15 mouse cellular contexts compared by ENCODE assay signal in the genomic region with DNA sequence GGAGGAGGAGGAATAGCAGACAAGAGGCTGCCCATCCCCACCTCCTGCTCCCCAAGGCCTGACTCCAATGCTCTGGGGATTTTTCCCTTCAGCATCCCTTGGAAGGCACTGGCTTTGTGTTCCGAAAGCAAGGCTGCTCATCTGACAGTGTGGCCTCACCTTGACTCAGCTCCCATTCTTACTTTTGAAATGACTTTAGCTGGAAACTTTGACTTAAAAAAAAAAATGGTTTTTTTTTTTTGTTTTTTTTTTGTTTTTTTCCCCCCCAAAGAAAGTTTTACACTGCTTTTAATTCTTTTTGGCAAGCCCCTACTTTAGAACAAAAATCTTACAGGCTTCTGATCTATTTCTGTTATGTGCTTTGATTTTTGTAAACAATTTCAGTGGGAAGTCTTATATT.
"Had no signal": no experiment of that assay in that cellular context is flagged by ENCODE, and none has a peak within 500 bp of the region (broad histone marks: within the 10 kb centered on the region; RNA-seq: fewer than 3 reads in every experiment).

No protein-coding gene starts in this region.

- DNase-seq: lung, adult 18-20 months; lung, postnatal 14 days; lung, postnatal 4 days; midbrain, embryonic 14.5 days; right cerebral cortex, postnatal 14 days; thymus, adult 2 months; thymus, postnatal 25 days had no signal

- H3K4me3 ChIP-seq: liver, embryonic 15.5 days; lung, embryonic 15.5 days; midbrain, embryonic 10.5 days; midbrain, embryonic 12.5 days; neural tube, embryonic 12.5 days; stomach, embryonic 15.5 days had no signal

- ATAC-seq: lung, postnatal 0 days had no signal

- H3K4me2 ChIP-seq: liver, embryonic 15.5 days; lung, embryonic 15.5 days; midbrain, embryonic 12.5 days; neural tube, embryonic 12.5 days; stomach, embryonic 15.5 days had no signal

- H3K9ac ChIP-seq: liver, embryonic 15.5 days; lung, embryonic 15.5 days; midbrain, embryonic 12.5 days; neural tube, embryonic 12.5 days; stomach, embryonic 15.5 days had no signal

- H3K36me3 ChIP-seq: liver, embryonic 15.5 days; lung, embryonic 15.5 days; midbrain, embryonic 10.5 days; midbrain, embryonic 12.5 days; neural tube, embryonic 12.5 days; stomach, embryonic 15.5 days had no signal

- H3K27ac ChIP-seq: liver, embryonic 15.5 days; lung, embryonic 15.5 days; midbrain, embryonic 10.5 days; midbrain, embryonic 12.5 days; neural tube, embryonic 12.5 days; stomach, embryonic 15.5 days; stomach, postnatal 0 days had no signal

- H3K27me3 ChIP-seq: lung, embryonic 15.5 days; neural tube, embryonic 12.5 days; stomach, embryonic 15.5 days had no signal

- H3K4me1 ChIP-seq: liver, embryonic 15.5 days had no signal

- H3K9me3 ChIP-seq: liver, embryonic 15.5 days; lung, embryonic 15.5 days; midbrain, embryonic 10.5 days; midbrain, embryonic 12.5 days; neural tube, embryonic 12.5 days; stomach, embryonic 15.5 days had no signal
